Mouse (Mus musculus) CH12.LX (cell line): Measurements from ENCODE around the gene Acox2. TPM values are rescaled to one million over a fixed set of nuclear protein-coding genes. Genes with fewer than 3 reads are reported as not detected.

Source experiments
- DNase-seq: peaks from one replicate; pipeline ENCODE4 v3.0.0-alpha.2; 2013; ENCODE audit errors: extremely low read depth
- H3K27ac ChIP-seq: 2 replicates; pipeline ENCODE4 v1.5.1; 2012; ENCODE audit warnings: low read depth, mild to moderate bottlenecking, control low read depth, moderate library complexity; ENCODE audit not compliant: insufficient read depth
- H3K27me3 ChIP-seq: replicated peaks from 2 replicates; pipeline ENCODE3; 2012; ENCODE audit warnings: inconsistent platforms
- H3K36me3 ChIP-seq, 2 experiments: replicated peaks in 1 of 2; 2 replicates each; pipeline versions ENCODE3 to v1.6.1; 2012; ENCODE audit warnings: inconsistent platforms in 1 of 2, low read length in 1 of 2, mild to moderate bottlenecking in 1 of 2, mixed read lengths in 1 of 2, moderate library complexity in 1 of 2; ENCODE audit not compliant: control insufficient read depth in 1 of 2, insufficient read depth in 1 of 2
- H3K4me1 ChIP-seq, 2 experiments: 2 replicates each; pipeline ENCODE4 v1.6.1; 2012; ENCODE audit warnings: inconsistent platforms in 1 of 2, moderate library complexity in 1 of 2; ENCODE audit not compliant: insufficient read depth in 2 of 2, control insufficient read depth in 1 of 2
- H3K4me2 ChIP-seq: 2 replicates; pipeline ENCODE4 v1.6.1; 2012; ENCODE audit warnings: low read depth, mild to moderate bottlenecking, control low read depth; ENCODE audit not compliant: poor library complexity, insufficient read depth, severe bottlenecking
- H3K4me3 ChIP-seq, 3 experiments: fragments of 150-350 bp in 1 of 3; sonication (generic) in 1 of 3; replicated peaks in 1 of 3; 2 replicates each; pipeline versions ENCODE3 to v1.5.1; 2011 to 2012; ENCODE audit warnings: low read depth in 2 of 3, low read length in 2 of 3, mild to moderate bottlenecking in 2 of 3, moderate library complexity in 2 of 3, control low read depth in 1 of 3, improper control_type of control experiment in 1 of 3, inconsistent platforms in 1 of 3, mixed read lengths in 1 of 3; ENCODE audit not compliant: poor library complexity in 1 of 3
- H3K79me2 ChIP-seq: replicated peaks from 2 replicates; pipeline ENCODE4 v1.6.1; 2012; ENCODE audit warnings: mild to moderate bottlenecking, moderate library complexity; ENCODE audit not compliant: control insufficient read depth, poor library complexity, insufficient read depth, severe bottlenecking; ENCODE audit errors: extremely low read depth
- H3K9ac ChIP-seq: 2 replicates; pipeline ENCODE4 v1.6.1; 2012; ENCODE audit warnings: low read depth, mild to moderate bottlenecking, control low read depth, moderate library complexity; ENCODE audit not compliant: insufficient read depth
- H3K9me3 ChIP-seq: replicated peaks from 2 replicates; pipeline ENCODE3; 2012; ENCODE audit warnings: low read length, inconsistent platforms, mixed read lengths
- CHD1 ChIP-seq: IDR thresholded peaks from 2 replicates; pipeline ENCODE4 v1.6.1; 2012; ENCODE audit warnings: low read depth, low read length, improper control_type of control experiment, inconsistent platforms
- CHD2 ChIP-seq: IDR thresholded peaks from 2 replicates; pipeline ENCODE4 v1.6.1; 2011; ENCODE audit warnings: low read length, improper control_type of control experiment
- CTCF ChIP-seq, 2 experiments: IDR thresholded peaks in 1 of 2; conservative IDR thresholded peaks in 1 of 2; 2 replicates each; pipeline ENCODE4 v1.5.1; 2011 to 2012; ENCODE audit warnings: low read depth in 2 of 2, low read length in 2 of 2, improper control_type of control experiment in 1 of 2, inconsistent platforms in 1 of 2, mild to moderate bottlenecking in 1 of 2, moderate library complexity in 1 of 2
- E2F4 ChIP-seq: IDR thresholded peaks from 2 replicates; pipeline ENCODE4 v1.6.1; 2011; ENCODE audit warnings: low read depth, low read length, improper control_type of control experiment; ENCODE audit not compliant: insufficient replicate concordance
- ETS1 ChIP-seq: conservative IDR thresholded peaks from 2 replicates; pipeline ENCODE4 v1.6.1; 2012; ENCODE audit warnings: low read depth, mild to moderate bottlenecking, inconsistent platforms, low read length, improper control_type of control experiment, moderate library complexity
- GABPA ChIP-seq: IDR thresholded peaks from 2 replicates; pipeline ENCODE4 v1.6.1; 2012; ENCODE audit warnings: low read depth, low read length, improper control_type of control experiment, inconsistent platforms; ENCODE audit not compliant: insufficient replicate concordance
- HCFC1 ChIP-seq: IDR thresholded peaks from 2 replicates; pipeline ENCODE4 v1.6.1; 2012; ENCODE audit warnings: low read depth, mild to moderate bottlenecking, inconsistent platforms, low read length, improper control_type of control experiment
- IRF4 ChIP-seq: IDR thresholded peaks from 2 replicates; pipeline ENCODE4 v1.6.1; 2014; ENCODE audit warnings: low read depth, mild to moderate bottlenecking, inconsistent platforms, low read length, improper control_type of control experiment
- KAT2A ChIP-seq: IDR thresholded peaks from 2 replicates; pipeline ENCODE4 v1.6.1; 2012; ENCODE audit warnings: low read length, improper control_type of control experiment, inconsistent platforms; ENCODE audit not compliant: insufficient replicate concordance
- MAX ChIP-seq: IDR thresholded peaks from 2 replicates; pipeline ENCODE4 v1.6.1; 2011; ENCODE audit warnings: low read length, improper control_type of control experiment
- MAZ ChIP-seq: IDR thresholded peaks from 2 replicates; pipeline ENCODE4 v1.6.1; 2012; ENCODE audit warnings: low read depth, mild to moderate bottlenecking, inconsistent platforms, low read length, improper control_type of control experiment, moderate library complexity
- MXI1 ChIP-seq: IDR thresholded peaks from 2 replicates; pipeline ENCODE4 v1.6.1; 2011; ENCODE audit warnings: mild to moderate bottlenecking, low read depth, low read length, improper control_type of control experiment
- NRF1 ChIP-seq: IDR thresholded peaks from 2 replicates; pipeline ENCODE4 v1.6.1; 2014; ENCODE audit warnings: low read depth, mild to moderate bottlenecking, inconsistent platforms, low read length, improper control_type of control experiment, moderate library complexity
- PAX5 ChIP-seq: IDR thresholded peaks from 2 replicates; pipeline ENCODE4 v1.6.1; 2012; ENCODE audit warnings: low read length, inconsistent platforms, mixed read lengths
- POLR2AphosphoS2 ChIP-seq: IDR thresholded peaks from 2 replicates; pipeline ENCODE4 v1.6.1; 2011; ENCODE audit warnings: low read depth, low read length, improper control_type of control experiment
- RAD21 ChIP-seq: IDR thresholded peaks from 2 replicates; pipeline ENCODE4 v1.6.1; 2011; ENCODE audit warnings: low read depth, mild to moderate bottlenecking, low read length, improper control_type of control experiment, moderate library complexity
- TBP ChIP-seq: conservative IDR thresholded peaks from 2 replicates; pipeline ENCODE4 v1.6.1; 2011; ENCODE audit warnings: low read depth, low read length, improper control_type of control experiment
- TCF12 ChIP-seq: IDR thresholded peaks from 2 replicates; pipeline ENCODE4 v1.6.1; 2014; ENCODE audit warnings: low read depth, mild to moderate bottlenecking, inconsistent platforms, low read length, improper control_type of control experiment
- UBTF ChIP-seq: IDR thresholded peaks from 2 replicates; pipeline ENCODE4 v1.6.1; 2012; ENCODE audit warnings: low read depth, mild to moderate bottlenecking, inconsistent platforms, low read length, improper control_type of control experiment, moderate library complexity
- USF1 ChIP-seq: IDR thresholded peaks from 2 replicates; pipeline ENCODE4 v1.6.1; 2014; ENCODE audit warnings: low read depth, mild to moderate bottlenecking, inconsistent platforms, low read length, improper control_type of control experiment
- USF2 ChIP-seq: conservative IDR thresholded peaks from 2 replicates; pipeline ENCODE4 v1.6.1; 2011; ENCODE audit warnings: low read depth, low read length, improper control_type of control experiment
- ZC3H11A ChIP-seq: IDR thresholded peaks from 2 replicates; pipeline ENCODE4 v1.6.1; 2012; ENCODE audit warnings: low read depth, mild to moderate bottlenecking, inconsistent platforms, low read length, improper control_type of control experiment
- ZKSCAN1 ChIP-seq: IDR thresholded peaks from 2 replicates; pipeline ENCODE4 v1.6.1; 2012; ENCODE audit warnings: low read depth, inconsistent platforms, low read length, improper control_type of control experiment, borderline replicate concordance
- ZMIZ1 ChIP-seq: IDR thresholded peaks from 2 replicates; pipeline ENCODE4 v1.6.1; 2012; ENCODE audit warnings: low read depth, mild to moderate bottlenecking, inconsistent platforms, low read length, improper control_type of control experiment
- ZNF384 ChIP-seq: IDR thresholded peaks from 2 replicates; pipeline ENCODE4 v1.6.1; 2012; ENCODE audit warnings: low read depth, low read length, improper control_type of control experiment, inconsistent platforms
- dilution Hi-C: fragments of 300-500 bp; cut with MboI; formaldehyde crosslinking; loops from 2 replicates; pipeline ENCODE4 v1.14.3; 2020; ENCODE audit warnings: low sequenced_read_pairs; ENCODE audit not compliant: extremely low pct_unique_long_range_greater_than_20kb, extremely low pct_ligation_motif_present
- in situ Hi-C: fragments of 300-500 bp; cut with MboI; formaldehyde crosslinking; loops from 3 replicates; pipeline ENCODE4 v1.14.3; 2019; ENCODE audit warnings: low sequenced_read_pairs, low pct_ligation_motif_present, low pct_unique_long_range_greater_than_20kb, mixed read lengths
- polyA plus RNA-seq: library from polyadenylated mRNA; unstranded; fragments of >175 nt; gene quantifications from 2 replicates; pipeline ENCODE4 v1.2.1, GENCODE M21; 2012; ENCODE audit warnings: low read depth; ENCODE audit not compliant: insufficient read length
- total RNA-seq, 2 experiments: library from RNA; depleted of rRNA; stranded (reverse); fragments of 300-350 nt in 1 of 2; fragments of >200 nt in 1 of 2; gene quantifications; 2 replicates each; pipeline ENCODE4 v1.2.3; 2012 to 2014

Gene Acox2
- total and polyA plus RNA-seq, 3 experiments = not detected

- Histone ChIP-seq H3K79me2 (no peaks in the 10 kb centered on the region), H3K4me2 (no peak overlapping the region), H3K27ac (no peak overlapping the region), H3K4me3 (no peak overlapping the region), H3K9me3 (peaks cover 9% of the 10 kb centered on the region), H3K4me1 (peaks cover 4 to 8% of the 10 kb centered on the region in 2 experiments; a peak in 3 of 4 replicates), H3K36me3 (no peaks in the 10 kb centered on the region), H3K9ac (no peak overlapping the region), H3K27me3 (no peaks in the 10 kb centered on the region)
- DNase-seq = no peak
- in situ Hi-C loops = no loop called here
- TF ChIP-seq ZC3H11A (no peak), RAD21 (no peak), USF1 (no peak), ZNF384 (no peak), ETS1 (no peak), CHD1 (no peak), MAZ (no peak), E2F4 (no peak), TBP (no peak), CHD2 (no peak), IRF4 (no peak), MAX (no peak), MXI1 (no peak), NRF1 (no peak), CTCF (conservative IDR thresholded peaks at IDR 0.05 in 1 of 2, IDR thresholded peaks at IDR 0.05 in 1 of 2; ENCODE audit: low read depth in 2 of 2, low read length in 2 of 2) (no peak)
- dilution Hi-C loops = no loop called here
These were observed 78.7 kb downstream of the Acox2 start for GRCm38 (mm10) chr14:8180371-8181035.

GRCm38 (mm10) chr14:8176251-8176650 lies 82.9 kb downstream of the Acox2 start:
- H3K9ac ChIP-seq = no peak overlapping the region; the same call in 1 of the 2 replicates
- no peaks in the 10 kb centered on the region for H3K27me3 ChIP-seq
- H3K27ac ChIP-seq = no peak overlapping the region
- peaks cover 6% of the 10 kb centered on the region for H3K79me2 ChIP-seq
- no peaks in the 10 kb centered on the region for H3K9me3 ChIP-seq
- peaks cover 17 to 35% of the 10 kb centered on the region in 2 experiments for H3K4me1 ChIP-seq
- in situ Hi-C loops (loop anchor here (10.0 kb wide), 2 partner anchors 181 to 361 kb away; partner anchors contain the start of genes Dnase1l3 and Flnb), dilution Hi-C loops (no loop called here)
- peak; percentile 61 for DNase-seq
- TF ChIP-seq RAD21 (no peak), TCF12 (no peak), ZKSCAN1 (no peak), HCFC1 (no peak), GABPA (no peak), UBTF (no peak), USF1 (no peak), TBP (no peak), POLR2AphosphoS2 (no peak), ZMIZ1 (no peak), KAT2A (no peak), MXI1 (no peak), USF2 (no peak), ETS1 (no peak), PAX5 (no peak)
- peak overlapping the region; percentile 82 for H3K4me2 ChIP-seq
- peaks cover 0 to 5% of the 10 kb centered on the region in 2 experiments for H3K36me3 ChIP-seq
- peak overlapping the region in 2 of 3 experiments; percentile 37 to 45 for H3K4me3 ChIP-seq
